Mouse (Mus musculus): ENCODE measurements around the gene Rasal1. TPM values are rescaled to one million over a fixed set of nuclear protein-coding genes. Genes with fewer than 3 reads are reported as not detected.
A peak's percentile ranks its signal among the peaks of the same experiment; 100 is the strongest.

Rasal1 gene
- total and polyA plus RNA-seq, 3 experiments, result 0.69 to 4.5 TPM; not detected in 1

- DNase-seq (ENCODE audit: low read depth, low spot score), result no peak
- no peaks in the 10 kb centered on the region for H3K4me1 ChIP-seq (ENCODE audit: control insufficient read depth in 1 of 2, insufficient read depth in 2 of 2, low read length in 2 of 2)
- no peak overlapping the region for H3K27ac ChIP-seq (ENCODE audit: control insufficient read depth, low read depth, low read length)
- no peaks in the 10 kb centered on the region for H3K79me2 ChIP-seq (ENCODE audit: control insufficient read depth, insufficient read depth, low read length, poor library complexity)
- no peak overlapping the region for H3K4me3 ChIP-seq (ENCODE audit: control insufficient read depth in 1 of 2, insufficient read depth in 1 of 2, low read depth in 2 of 2, low read length in 2 of 2)
- no peak overlapping the region for H3K9ac ChIP-seq (ENCODE audit: control insufficient read depth, low read depth, low read length, poor library complexity, severe bottlenecking)
- H3K36me3 ChIP-seq (ENCODE audit: control insufficient read depth in 1 of 2, insufficient read depth in 2 of 2, low read length in 2 of 2), result no peaks in the 10 kb centered on the region
- TF ChIP-seq MYB (IDR thresholded peaks at IDR 0.05; ENCODE audit: low read depth, low read length) (no peak), EP300 (IDR thresholded peaks at IDR 0.05; ENCODE audit: low read depth in 1 of 2, low read length in 2 of 2) (0 out of 4 replicates have a peak, but pooled peaks of 1 of the 2 experiments have one; percentile 5)
- H3K9me3 ChIP-seq (replicated peaks; ENCODE audit: insufficient read depth, low read length), result no peaks in the 10 kb centered on the region
- no peaks in the 10 kb centered on the region for H3K27me3 ChIP-seq (ENCODE audit: control insufficient read depth in 1 of 2, insufficient read depth in 2 of 2, low read length in 2 of 2)
These were observed 38.3 kb downstream of the Rasal1 start for GRCm38 (mm10) chr5:120686749-120687483.

DNA sequence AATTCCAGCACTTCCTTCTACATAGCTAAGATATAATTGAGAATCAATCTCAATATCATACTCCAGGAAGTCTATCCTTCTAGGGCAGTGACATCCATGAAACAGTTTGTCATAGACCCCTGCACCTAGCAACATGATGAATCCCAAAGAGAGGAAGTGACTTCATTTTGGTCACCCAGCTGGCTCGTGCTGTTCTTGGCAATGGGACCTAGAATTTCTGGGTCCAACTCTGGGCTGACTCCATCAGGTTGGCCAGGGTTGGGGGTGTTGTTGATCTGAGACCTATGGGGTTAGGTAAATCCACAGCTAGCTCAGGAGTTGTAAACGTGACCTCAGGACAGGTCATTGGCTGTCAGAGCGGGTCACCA is 38.9 kb downstream of the Rasal1 start:
- no peak overlapping the region for H3K9ac ChIP-seq (ENCODE audit: control insufficient read depth, low read depth, low read length, poor library complexity, severe bottlenecking)
- H3K4me3 ChIP-seq (ENCODE audit: control insufficient read depth in 1 of 2, insufficient read depth in 1 of 2, low read depth in 2 of 2, low read length in 2 of 2), result no peak overlapping the region
- no peak for TF ChIP-seq BHLHE40 (IDR thresholded peaks at IDR 0.05; ENCODE audit: borderline replicate concordance, low read depth, low read length)
- TF ChIP-seq ZNF384 (IDR thresholded peaks at IDR 0.05; ENCODE audit: low read depth, low read length), result no peak
- no peak for TF ChIP-seq ELF1 (IDR thresholded peaks at IDR 0.05; ENCODE audit: low read depth, low read length)
- TF ChIP-seq TAL1 (IDR thresholded peaks at IDR 0.05; ENCODE audit: low read length), result no peak
- TF ChIP-seq KAT2A (conservative IDR thresholded peaks at IDR 0.05; ENCODE audit: low read depth, low read length), result no peak
- TF ChIP-seq HCFC1 (IDR thresholded peaks at IDR 0.05; ENCODE audit: low read depth, low read length), result no peak
- TF ChIP-seq SMC3 (IDR thresholded peaks at IDR 0.05; ENCODE audit: low read depth, low read length), result no peak
- TF ChIP-seq ZMIZ1 (IDR thresholded peaks at IDR 0.05; ENCODE audit: low read depth, low read length), result no peak
- TF ChIP-seq MEF2A (IDR thresholded peaks at IDR 0.05; ENCODE audit: extremely low read depth, insufficient replicate concordance, low read depth, low read length, poor library complexity, severe bottlenecking), result no peak
- TF ChIP-seq USF1 (IDR thresholded peaks at IDR 0.05; ENCODE audit: low read depth, low read length), result no peak
- no peak for TF ChIP-seq RCOR1 (IDR thresholded peaks at IDR 0.05; ENCODE audit: low read depth, low read length)
- H3K27me3 ChIP-seq (ENCODE audit: control insufficient read depth in 1 of 2, insufficient read depth in 2 of 2, low read length in 2 of 2), result no peaks in the 10 kb centered on the region
- no peak overlapping the region for H3K27ac ChIP-seq (ENCODE audit: control insufficient read depth, low read depth, low read length)
- no peaks in the 10 kb centered on the region for H3K4me1 ChIP-seq (ENCODE audit: control insufficient read depth in 1 of 2, insufficient read depth in 2 of 2, low read length in 2 of 2)
- H3K9me3 ChIP-seq (replicated peaks; ENCODE audit: insufficient read depth, low read length), result no peaks in the 10 kb centered on the region
- no peaks in the 10 kb centered on the region for H3K36me3 ChIP-seq (ENCODE audit: control insufficient read depth in 1 of 2, insufficient read depth in 2 of 2, low read length in 2 of 2)
- no peak for DNase-seq (ENCODE audit: low read depth, low spot score)
- H3K79me2 ChIP-seq (ENCODE audit: control insufficient read depth, insufficient read depth, low read length, poor library complexity), result no peaks in the 10 kb centered on the region

- Histone ChIP-seq H3K4me3 (ENCODE audit: control insufficient read depth in 1 of 2, insufficient read depth in 1 of 2, low read depth in 2 of 2, low read length in 2 of 2) (no peak overlapping the region), H3K9ac (ENCODE audit: control insufficient read depth, low read depth, low read length, poor library complexity, severe bottlenecking) (no peak overlapping the region), H3K27ac (ENCODE audit: control insufficient read depth, low read depth, low read length) (no peak overlapping the region), H3K27me3 (ENCODE audit: control insufficient read depth in 1 of 2, insufficient read depth in 2 of 2, low read length in 2 of 2) (no peaks in the 10 kb centered on the region), H3K4me1 (ENCODE audit: control insufficient read depth in 1 of 2, insufficient read depth in 2 of 2, low read length in 2 of 2) (no peaks in the 10 kb centered on the region), H3K79me2 (ENCODE audit: control insufficient read depth, insufficient read depth, low read length, poor library complexity) (no peaks in the 10 kb centered on the region), H3K9me3 (replicated peaks; ENCODE audit: insufficient read depth, low read length) (no peaks in the 10 kb centered on the region), H3K36me3 (ENCODE audit: control insufficient read depth in 1 of 2, insufficient read depth in 2 of 2, low read length in 2 of 2) (no peaks in the 10 kb centered on the region)
- no peak for DNase-seq (ENCODE audit: low read depth, low spot score)
- TF ChIP-seq MYB (IDR thresholded peaks at IDR 0.05; ENCODE audit: low read depth, low read length) (no peak), SIN3A (IDR thresholded peaks at IDR 0.05; ENCODE audit: low read length) (no peak), ZMIZ1 (IDR thresholded peaks at IDR 0.05; ENCODE audit: low read depth, low read length) (no peak), USF1 (IDR thresholded peaks at IDR 0.05; ENCODE audit: low read depth, low read length) (no peak), ZNF384 (IDR thresholded peaks at IDR 0.05; ENCODE audit: low read depth, low read length) (no peak), USF2 (IDR thresholded peaks at IDR 0.05; ENCODE audit: borderline replicate concordance in 1 of 2, insufficient read depth in 1 of 2, low read depth in 1 of 2, low read length in 2 of 2) (no peak), EP300 (IDR thresholded peaks at IDR 0.05; ENCODE audit: low read depth in 1 of 2, low read length in 2 of 2) (no peak), KAT2A (conservative IDR thresholded peaks at IDR 0.05; ENCODE audit: low read depth, low read length) (no peak), CTCF (IDR thresholded peaks at IDR 0.05 in 2 of 3, conservative IDR thresholded peaks at IDR 0.05 in 1 of 3; ENCODE audit: control insufficient read depth in 1 of 3, insufficient read depth in 1 of 3, low read depth in 2 of 3, low read length in 3 of 3, poor library complexity in 1 of 3, severe bottlenecking in 1 of 3) (no peak), ZKSCAN1 (IDR thresholded peaks at IDR 0.05; ENCODE audit: low read depth, low read length) (no peak), BHLHE40 (IDR thresholded peaks at IDR 0.05; ENCODE audit: borderline replicate concordance, low read depth, low read length) (no peak), ETS1 (IDR thresholded peaks at IDR 0.05; ENCODE audit: low read depth, low read length) (no peak), SMC3 (IDR thresholded peaks at IDR 0.05; ENCODE audit: low read depth, low read length) (no peak), RAD21 (IDR thresholded peaks at IDR 0.05; ENCODE audit: low read depth, low read length) (no peak), JUND (IDR thresholded peaks at IDR 0.05; ENCODE audit: low read depth, low read length) (no peak), POLR2A (IDR thresholded peaks at IDR 0.05; ENCODE audit: control insufficient read depth in 1 of 2, insufficient read depth in 1 of 2, low read depth in 1 of 2, low read length in 2 of 2, poor library complexity in 1 of 2) (no peak), NELFE (IDR thresholded peaks at IDR 0.05; ENCODE audit: low read depth, low read length) (no peak), GATA1 (IDR thresholded peaks at IDR 0.05; ENCODE audit: low read depth, low read length) (no peak), GABPA (IDR thresholded peaks at IDR 0.05; ENCODE audit: low read depth, low read length) (no peak)
These were observed 39.3 kb downstream of the Rasal1 start for GRCm38 (mm10) chr5:120687897-120688296.

Data from MEL (cell line).